Mouse (Mus musculus) G1E (cell line): Measurements from ENCODE around the gene Rpn1.

Experiments used
- CTCF ChIP-seq: IDR thresholded peaks from 2 replicates; pipeline ENCODE4 v1.5.1; 2012; ENCODE audit warnings: low read depth, low read length, inconsistent platforms, mixed read lengths
- GATA1 ChIP-seq: IDR thresholded peaks from 2 replicates; pipeline ENCODE4 v1.6.1; 2012; ENCODE audit warnings: borderline replicate concordance, low read length, inconsistent platforms, mixed read lengths
- GATA2 ChIP-seq: IDR thresholded peaks from 2 replicates; pipeline ENCODE4 v1.6.1; 2012; ENCODE audit warnings: low read depth, low read length, inconsistent platforms, borderline replicate concordance
- POLR2AphosphoS5 ChIP-seq: IDR thresholded peaks from 2 replicates; pipeline ENCODE4 v1.6.1; 2012; ENCODE audit warnings: low read depth, low read length, inconsistent platforms; ENCODE audit not compliant: insufficient replicate concordance
- TAL1 ChIP-seq: conservative IDR thresholded peaks from 2 replicates; pipeline ENCODE4 v1.6.1; 2012; ENCODE audit warnings: low read depth, low read length, inconsistent platforms, mixed read lengths

DNA sequence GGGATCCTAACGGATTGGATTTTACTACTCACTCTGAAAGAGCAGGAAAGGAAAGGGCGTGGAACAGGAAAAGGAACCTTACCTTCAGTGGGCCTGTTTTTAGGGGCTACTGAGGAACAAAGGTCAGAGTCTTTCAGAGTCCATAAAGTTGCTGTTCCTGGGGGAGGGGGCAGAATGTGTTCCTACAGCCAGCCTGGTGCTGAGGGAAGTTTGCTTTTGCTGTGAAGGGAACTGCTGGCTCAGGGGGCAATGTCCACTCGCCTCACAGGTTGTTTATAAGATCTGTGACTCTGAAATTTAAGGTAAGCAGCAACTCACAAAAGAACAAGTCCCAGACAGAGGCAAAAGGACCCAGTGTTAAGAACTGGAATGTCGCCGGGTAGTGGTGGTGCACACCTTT lies 13.1 kb upstream of the Rpn1 start:
- no peak for TF ChIP-seq CTCF
- TF ChIP-seq GATA1, result no peak
- TF ChIP-seq TAL1, result no peak
- TF ChIP-seq POLR2AphosphoS5, result no peak
- TF ChIP-seq GATA2, result no peak
